Mouse (Mus musculus) ovary, postnatal 10 days (tissue): ENCODE results near the gene Cyp27a1.

Source experiments
- DNase-seq: peaks from one replicate; pipeline ENCODE4 v3.0.0; 2022; ENCODE audit warnings: low spot score

Cyp27a1 gene

DNA sequence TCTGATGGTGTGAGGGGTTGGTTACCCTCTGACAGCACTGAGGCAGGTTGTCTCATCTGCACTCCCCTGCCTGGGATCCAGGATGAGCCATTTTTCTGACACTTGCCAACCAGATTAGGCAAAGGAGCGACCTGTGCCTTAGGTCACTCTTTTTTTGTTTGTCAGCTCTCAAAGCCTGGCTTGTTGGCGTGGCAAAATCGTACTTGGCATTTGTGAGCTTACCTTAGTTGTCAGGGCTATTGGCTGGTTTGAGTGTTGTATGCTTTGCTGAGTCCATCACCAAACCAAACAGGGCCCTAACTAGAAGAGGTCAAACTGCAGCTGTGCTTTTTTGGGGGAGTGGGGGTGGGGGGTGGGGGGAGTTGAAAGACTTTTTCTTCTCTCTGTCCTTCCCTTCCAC lies 5.9 kb downstream of the Cyp27a1 start:
- no peak for DNase-seq

DNA sequence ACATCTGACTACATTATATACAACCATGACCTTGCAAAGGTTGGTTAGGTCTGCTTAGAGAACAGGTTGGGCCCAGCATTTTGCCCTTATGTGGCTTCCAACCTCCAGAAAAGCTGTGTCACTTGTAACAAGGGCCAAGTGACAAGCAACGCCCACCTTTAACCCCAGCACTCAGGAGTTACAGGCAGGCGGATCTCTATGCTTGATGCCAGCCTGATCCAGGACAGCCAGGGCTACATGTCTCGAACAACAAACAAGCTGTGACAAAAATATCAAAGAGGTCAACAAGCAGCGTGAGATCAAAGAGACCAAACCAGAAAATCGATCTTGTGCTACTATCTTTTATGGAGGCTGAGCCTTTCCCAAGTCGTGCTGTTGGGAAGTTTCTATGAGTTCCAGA lies 8.3 kb downstream of the Cyp27a1 start:
- DNase-seq: no peak

DNA sequence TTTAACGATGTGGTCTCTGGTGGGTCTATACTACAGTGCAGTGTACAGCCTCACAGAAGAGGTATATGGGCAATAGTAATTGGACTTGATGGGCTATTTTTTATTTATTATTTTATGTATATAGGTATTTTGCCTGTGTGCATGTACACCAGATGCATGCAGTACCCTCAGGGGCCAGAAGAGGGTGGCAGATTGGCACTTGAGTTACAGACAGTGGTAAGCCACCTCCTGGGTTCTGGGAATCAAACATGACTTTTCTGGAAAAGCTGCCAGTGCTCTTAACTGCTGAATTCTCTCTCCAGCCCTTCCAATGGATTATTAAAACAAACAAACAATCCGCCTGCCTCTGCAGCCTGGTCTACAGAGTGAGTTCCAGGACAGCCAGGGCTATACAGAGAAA lies 10.4 kb downstream of the Cyp27a1 start:
- no peak for DNase-seq

DNA sequence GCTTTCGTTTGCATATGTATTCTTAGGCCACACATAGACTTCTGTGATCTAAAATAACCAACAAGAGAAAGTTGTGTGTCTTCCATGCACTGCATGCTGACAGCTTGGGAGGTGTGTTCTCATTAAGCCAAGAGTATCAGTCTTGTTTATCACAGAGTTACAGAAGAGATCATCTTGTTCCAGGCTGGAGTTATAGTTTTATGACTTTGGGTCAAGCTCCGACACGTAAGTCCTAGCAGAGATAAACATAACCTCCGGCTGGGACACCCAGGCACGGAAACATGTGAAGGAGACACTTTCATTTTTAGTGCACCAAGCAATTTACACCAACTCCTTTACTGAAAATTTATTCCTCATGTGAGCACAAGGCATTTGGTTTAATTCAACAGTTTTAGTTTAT lies 12.7 kb downstream of the Cyp27a1 start:
- DNase-seq: no peak

DNA sequence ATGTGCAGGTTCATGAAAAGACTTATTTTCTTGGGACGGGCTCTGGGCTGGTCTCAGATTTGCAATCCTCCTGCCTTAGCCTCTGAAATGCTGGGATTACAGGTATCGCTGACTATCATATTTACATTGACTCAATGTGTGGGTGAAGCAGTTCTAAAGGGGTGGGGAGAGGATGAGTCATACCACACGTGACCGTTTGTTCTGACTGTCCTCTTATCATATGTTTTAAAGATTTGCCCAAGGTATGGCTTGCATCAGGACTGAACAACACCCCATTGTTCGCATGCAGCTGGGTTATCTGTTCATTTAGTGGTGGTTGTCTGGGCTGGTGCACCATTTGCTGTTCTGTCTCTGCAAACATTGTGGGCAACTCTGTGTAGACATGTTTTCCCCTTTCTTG lies 13.3 kb downstream of the Cyp27a1 start:
- DNase-seq: no peak

DNA sequence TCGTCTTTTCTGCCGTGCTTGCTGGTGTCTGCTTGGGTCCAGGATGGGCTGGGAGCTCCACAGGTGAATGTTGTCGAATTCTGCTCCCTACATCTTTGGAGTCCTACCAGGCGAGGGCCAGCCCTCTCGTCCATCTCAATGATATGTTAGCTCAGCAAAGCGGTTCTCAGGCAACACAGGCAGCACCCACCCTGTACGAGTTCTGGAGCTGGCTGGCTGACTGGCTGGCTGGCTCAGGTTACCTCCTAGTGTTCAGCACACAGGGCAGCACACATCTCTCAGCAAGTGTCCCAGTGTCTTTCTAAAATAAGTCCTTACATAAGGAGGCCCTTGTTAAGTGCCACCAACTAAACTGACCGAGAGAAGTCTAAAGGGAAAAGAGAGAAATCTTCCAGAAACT lies 15.1 kb downstream of the Cyp27a1 start:
- DNase-seq: no peak

DNA sequence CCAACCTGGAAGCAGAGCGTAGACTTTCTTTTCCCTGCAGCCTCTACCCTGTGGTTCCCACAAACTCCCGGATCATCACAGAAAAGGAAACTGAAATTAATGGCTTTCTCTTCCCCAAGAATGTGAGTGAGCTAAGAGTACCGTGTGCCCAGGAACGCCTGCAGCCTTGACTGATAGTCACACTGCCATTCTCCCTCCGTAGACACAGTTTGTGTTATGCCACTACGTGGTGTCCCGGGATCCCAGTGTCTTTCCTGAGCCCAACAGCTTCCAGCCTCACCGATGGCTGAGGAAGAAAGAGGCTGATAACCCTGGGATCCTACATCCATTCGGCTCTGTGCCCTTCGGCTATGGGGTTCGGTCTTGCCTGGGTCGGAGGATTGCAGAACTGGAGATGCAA lies 23.6 kb downstream of the Cyp27a1 start:
- DNase-seq: no peak

DNA sequence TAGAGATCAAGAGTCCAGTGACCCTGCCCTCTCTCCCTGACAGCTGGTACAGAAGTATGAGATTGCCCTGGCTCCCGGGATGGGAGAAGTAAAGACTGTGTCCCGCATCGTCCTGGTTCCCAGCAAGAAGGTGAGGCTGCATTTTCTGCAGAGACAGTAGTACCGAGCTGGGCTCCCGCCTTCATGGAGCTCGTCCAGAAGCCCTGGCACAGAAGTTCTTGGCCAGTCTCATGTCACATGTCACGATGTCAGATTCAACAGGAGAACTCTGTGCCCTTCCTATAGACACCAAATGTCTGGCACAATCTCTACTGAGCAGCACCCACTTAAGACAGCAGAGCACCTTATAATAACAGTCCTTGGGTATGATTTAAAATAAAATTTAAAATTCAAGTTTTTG lies 24.1 kb downstream of the Cyp27a1 start:
- DNase-seq: no peak

DNA sequence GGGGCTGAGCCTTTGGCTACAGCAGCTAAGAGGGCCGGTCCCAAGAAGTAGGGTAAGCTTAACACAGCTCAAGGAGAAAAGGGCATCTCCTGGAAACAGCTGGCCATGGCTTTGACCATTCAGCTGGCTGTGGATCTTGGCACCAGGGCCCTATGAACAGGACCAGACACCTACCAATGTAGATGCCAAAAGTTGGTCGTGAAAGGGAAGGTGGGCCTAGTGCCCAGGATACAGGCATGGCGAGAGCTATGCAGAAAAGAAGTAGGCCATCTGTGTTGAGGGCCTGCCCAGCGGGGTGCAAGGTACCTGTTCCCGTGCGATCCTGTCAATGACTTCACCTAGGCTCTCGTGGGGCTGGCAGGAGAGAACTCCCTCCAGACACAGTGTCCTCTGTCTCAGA lies 27.5 kb downstream of the Cyp27a1 start:
- DNase-seq: no peak

DNA sequence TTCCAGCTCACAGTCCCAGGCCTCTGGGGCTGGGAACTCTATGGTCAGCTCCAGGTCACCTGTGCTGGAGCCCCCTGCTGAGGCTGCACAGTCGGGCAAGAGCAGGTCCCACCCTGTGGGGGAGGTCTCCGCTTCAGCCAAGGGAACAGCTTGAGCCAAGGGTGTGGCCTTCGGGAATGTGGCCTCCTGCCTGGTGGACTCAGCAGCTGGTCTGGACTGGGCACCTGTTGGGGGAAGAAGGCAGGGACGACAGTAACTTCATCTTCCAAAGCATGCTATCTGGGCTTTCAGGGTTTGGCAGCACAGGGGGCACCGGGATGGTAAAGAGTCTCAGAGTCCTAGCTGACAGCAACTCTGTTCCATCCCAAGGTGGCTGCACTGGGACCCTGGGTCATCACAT lies 34.0 kb downstream of the Cyp27a1 start:
- DNase-seq: no peak

DNA sequence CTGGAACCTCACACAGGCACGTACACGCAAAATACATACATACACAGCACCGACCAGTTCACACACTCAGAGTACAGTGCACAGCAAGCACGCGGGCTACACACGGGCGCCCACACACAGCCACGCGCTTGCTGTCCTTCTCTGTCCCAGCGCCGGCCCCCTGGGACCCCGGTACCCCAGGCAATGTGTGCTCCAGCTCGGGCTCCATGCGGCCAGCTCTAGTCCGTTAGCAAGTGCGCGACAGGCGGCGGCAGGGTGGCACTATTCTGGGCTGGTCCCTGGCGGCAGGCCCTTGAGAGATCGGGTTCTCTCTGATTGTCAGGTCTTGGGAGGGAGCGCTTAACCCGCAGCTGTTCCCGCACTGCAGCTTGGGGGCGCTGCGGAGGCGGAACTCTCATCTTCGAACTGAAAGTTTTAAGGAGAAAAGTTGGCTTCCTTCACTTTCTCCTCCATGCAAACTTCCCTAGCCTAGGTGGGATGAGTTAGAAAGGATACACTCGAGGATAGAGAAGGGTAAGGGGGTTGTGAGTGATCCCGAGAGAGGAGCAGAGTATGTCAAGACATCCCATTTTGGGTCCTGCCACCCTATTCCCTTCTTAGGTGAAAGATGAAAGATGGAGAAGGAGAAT lies 35.4 kb downstream of the Cyp27a1 start, which contains the start of gene Prkag3:
TSS of gene Prkag3 (minus strand) at position 579 of the 629 bp plus-strand sequence.
- no peak for DNase-seq

DNA sequence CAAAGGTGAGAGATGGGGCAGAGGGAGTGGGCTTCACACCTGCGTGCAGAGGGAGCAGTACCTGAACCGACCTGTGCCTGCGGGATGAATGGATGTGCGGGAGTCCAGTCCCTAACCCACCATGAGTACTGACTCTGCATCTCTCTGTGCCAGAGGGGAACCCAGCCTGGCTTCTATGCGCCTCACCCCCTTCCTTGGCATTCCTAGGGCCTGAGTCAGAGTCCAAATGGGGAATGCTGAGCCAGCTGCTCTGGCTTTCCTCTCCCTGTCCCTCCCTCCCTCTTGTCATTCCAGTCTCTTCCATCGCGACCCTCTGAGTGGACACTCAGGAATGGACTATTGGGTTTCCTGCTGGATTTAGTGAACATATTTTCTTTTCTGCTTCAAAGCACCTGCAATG lies 35.9 kb downstream of the Cyp27a1 start:
- no peak for DNase-seq

DNA sequence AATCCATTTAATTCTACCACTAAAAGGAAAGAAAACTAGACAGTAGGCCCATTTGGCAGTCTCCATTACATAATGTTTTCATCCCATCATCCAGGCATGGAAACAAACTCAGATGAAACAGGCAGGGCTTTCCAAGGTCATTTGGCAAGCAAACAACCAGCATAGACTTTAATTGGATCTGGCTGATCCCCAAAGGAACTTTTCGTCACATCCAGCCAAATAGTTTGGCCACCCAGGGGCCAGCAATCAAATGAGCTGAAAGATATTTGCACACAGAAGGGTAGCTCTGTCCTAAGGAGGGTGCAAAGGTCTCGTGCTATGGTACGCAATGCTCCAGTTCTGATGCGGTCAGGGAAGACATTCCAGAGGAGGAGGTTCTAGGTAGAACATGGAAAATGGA lies 37.3 kb downstream of the Cyp27a1 start:
- DNase-seq: no peak

DNA sequence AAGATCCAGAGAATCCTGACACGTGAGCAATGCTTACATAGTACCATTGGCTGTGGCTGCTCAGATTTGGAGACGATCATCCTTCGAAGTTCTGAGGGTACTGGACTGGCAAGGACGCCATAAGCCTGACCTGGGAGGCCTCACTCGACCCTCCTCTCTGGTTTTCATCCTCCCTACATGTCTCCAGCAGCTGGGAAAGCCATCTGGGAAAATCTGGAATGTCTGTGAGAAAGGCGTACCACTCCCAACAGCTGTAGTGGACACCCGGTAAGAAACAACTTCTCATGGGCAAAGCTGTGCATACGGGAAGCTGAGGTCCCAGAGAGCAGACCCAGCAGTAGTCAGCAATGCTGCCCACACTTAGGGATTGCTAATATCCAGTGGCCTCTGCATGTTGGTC lies 38.8 kb downstream of the Cyp27a1 start:
- no peak for DNase-seq

DNA sequence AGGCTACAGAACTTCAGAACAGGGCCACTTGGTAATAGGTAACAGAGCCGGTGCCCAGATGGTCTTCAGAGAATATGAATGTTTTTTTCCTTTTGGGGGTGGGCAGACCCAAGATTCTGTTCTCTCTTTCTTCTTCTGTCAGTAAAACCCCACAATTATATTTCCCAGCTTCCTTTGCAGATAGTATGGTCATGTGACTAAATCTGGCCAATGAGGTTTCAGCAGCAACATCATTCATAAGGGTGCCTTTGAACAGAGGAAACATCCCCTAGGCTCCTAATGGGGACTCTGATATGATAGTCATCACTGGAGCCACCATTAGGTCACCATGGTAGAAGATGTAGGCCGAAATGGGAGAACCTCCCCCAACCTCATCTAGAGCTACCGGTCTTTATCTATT lies 39.5 kb downstream of the Cyp27a1 start:
- DNase-seq: no peak

DNA sequence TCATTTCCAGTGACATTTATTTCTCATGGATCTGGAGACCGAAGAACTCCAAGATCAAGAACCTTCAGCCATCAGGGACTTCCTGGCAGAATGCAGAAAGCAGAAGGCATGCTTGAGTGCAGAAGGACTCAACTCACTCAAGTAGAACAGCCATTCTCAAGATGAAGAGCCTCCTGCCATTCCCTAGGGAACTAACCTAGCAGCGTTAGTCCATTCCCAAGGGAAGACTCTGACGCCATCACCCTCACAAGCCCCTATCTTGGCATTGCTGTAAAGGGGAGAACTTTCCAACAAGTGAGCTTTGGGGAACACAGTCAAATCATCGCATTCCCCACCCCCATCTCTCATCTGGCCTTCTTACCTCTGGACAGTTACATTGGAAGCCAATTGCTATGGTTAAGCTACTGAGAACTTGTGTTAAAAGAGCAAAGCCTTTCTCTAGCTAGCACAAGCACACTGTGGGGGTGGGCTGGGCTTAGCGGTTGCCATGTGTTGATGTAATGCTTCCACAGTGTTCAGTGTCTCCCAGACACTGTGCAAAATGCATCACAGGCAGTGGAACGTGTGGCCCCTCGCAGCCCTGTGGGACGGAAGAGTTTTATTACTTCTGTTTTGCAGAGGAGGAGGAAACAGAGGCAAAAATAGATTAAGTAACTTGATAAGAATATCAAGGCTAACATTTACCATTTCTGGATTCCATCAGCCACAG lies 40.0 kb downstream of the Cyp27a1 start:
- DNase-seq: no peak

DNA sequence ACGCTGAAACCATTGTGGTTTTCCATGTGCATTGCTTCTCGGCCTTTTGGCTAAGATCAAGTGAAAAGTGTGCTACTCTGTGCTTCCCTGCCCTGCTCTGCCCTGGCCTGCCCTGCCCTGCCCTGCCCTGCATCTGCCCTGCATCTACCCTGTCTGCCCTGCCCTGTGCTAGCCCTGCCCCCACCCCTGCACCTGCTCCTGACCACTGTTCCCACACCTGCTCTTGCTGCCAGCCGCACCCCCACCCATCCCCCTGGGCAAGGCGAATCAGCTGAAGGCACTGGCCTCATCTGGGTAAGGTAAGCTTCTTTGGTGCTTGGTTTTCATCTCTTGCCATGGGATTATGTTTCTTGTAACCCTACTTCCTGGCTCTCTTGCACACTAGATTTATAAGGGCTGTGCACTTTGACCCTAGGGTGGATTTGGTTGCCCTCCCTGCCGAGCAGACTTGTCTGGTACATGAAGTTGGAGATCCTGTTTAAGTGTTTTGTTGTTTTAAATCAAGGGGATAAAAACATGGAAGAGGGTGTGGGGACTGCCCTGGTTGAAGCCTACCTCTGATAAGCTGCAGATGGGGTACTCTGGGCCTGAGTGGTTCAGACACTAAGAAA lies 40.9 kb downstream of the Cyp27a1 start:
- no peak for DNase-seq

DNA sequence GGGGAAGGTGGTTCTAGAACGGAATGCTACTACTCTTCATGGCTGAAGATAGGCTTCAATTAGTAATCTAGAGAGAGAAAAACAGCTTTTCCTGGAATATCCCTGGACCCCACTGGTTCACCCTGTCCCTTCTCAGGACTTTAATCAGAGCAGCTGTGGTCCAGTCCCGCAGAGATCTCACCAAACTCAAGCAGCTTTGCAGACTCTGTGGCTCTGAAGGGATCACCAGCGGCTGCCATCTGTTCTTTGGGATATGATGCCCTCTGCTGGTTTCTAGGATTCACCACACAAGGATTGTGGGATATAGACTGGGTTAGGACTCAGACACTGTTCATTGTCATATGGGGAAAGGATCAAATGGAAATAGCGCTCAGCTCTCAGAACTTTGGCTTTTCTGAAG lies 46.4 kb downstream of the Cyp27a1 start:
- DNase-seq: no peak

DNA sequence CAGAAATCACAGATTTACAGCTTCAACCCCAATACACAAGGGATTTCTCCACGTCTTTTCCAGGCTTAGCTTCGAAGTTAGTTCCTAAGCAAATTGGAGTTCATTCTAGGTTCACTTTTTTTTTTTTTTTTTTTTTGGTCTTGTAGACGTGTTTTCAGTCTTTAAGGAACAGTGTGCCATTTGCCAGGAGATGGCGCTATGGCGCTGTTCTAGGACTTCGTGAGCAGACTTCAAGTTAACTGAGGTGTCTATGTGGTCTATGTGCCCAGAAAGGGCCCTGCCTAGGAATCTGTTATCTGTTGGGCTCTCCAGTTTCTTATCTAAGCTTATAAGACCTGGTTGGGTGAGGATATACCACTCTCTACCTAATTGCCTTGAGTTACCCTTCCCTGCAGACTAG lies 49.7 kb downstream of the Cyp27a1 start:
- no peak for DNase-seq

DNA sequence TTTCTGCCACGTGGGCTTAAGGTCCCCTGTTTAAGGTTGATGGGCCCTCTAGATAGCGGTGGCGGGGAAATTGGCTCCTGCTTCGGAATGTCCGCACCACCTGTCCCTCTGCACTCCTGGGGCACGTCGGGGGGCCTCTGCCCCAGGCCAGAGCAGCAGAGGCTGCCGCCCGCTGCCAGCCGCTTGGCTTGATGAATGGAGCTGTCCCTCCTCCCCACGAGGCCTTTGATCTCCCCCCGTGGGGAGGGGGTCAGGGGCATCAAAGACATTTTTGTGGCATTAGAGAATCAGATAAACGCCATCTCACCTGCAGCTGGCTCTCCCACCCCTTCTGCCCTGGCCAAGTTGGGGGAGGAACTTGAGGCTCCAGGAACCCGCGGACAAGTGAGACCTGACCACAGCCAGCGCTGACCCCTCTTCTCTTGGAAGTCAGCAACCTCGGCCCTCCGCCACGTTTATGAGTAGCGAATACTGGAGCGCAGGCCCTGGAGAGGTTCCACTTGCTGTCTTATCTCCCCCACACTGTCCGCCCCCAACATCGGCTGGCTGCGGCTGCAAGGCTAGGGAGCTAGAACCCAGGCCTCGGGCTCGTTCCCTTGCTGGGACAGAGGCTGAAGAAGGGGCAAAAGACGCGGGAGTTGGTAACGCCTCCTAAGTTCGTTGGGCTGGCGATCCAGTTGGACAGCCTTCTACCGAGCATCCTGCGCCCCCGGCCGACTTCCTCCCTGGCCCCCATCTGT lies 57.5 kb downstream of the Cyp27a1 start:
- DNase-seq: no peak

DNA sequence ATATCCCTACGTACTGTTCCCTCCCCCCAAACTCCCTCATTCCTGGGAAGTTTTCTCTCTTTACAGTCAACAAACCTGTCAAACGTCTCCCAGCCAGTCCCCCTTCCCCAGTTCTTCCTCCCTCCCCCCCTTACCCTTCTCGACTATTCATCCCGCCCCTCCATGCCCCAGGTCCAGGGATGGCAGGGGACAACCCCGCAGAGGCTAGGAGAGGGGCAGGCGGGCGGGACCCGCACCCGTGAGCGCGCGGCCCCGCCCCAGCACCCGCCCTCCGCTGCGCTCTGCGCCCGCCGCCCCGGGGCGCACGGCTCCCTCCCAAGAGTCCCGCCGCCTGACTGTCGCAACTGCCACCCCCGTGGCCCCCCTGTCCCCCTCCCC lies 58.1 kb downstream of the Cyp27a1 start:
- no peak for DNase-seq

DNA sequence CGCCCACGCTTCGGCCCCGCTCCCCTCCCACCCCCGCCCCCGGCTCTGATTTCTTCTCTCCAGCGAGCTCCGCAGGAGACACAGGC lies 58.3 kb downstream of the Cyp27a1 start, which contains the start of gene Wnt6:
TSS of gene Wnt6 (plus strand) at position 48 of the 86 bp plus-strand sequence.
- DNase-seq: no peak

DNA sequence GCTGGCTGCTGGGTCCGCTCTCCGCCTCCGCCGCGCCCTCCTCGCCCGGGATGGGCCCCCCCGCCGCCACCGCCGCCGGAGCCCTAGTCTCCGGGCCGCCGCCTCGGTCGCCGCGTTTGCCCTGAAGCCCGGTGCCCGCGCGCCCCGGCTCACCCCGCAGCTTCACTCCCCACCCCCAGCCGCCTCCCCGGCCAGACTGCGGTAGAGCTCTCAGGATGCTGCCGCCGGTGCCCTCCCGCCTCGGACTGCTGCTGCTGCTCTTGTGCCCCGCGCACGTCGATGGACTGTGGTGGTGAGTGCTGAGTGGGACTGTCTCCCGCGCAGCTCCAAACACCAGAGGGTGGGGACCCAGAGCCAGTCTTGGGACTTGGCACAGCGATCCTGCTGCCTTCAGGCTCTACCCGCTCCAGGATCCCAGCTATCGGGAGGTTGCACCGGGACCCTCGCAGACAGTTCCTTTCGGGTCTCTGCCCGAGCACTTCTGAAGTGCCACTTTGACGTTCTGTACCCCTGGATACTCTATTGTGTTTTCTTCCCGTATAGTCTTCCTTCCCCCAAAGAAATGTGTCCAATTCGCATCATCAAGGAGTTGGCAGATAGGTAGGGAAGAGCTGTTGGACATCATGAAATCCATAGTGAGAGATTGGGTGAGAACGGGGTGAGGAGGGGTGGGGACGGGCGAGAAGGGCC lies 58.7 kb downstream of the Cyp27a1 start:
- no peak for DNase-seq
